Mouse (Mus musculus) C2C12 (cell line): ENCODE measurements around the gene Coa6. TPM values are rescaled to one million over a fixed set of nuclear protein-coding genes. Genes with fewer than 3 reads are reported as not detected.

ENCODE experiments used
- H3K27me3 ChIP-seq: one replicate; pipeline ENCODE4 v1.6.1; 2011; ENCODE audit not compliant: control insufficient read depth, insufficient read depth, insufficient read length
- H3K36me3 ChIP-seq: one replicate; pipeline ENCODE4 v1.6.1; 2011; ENCODE audit not compliant: control insufficient read depth, insufficient read depth
- H3K4me3 ChIP-seq: one replicate; pipeline ENCODE4 v1.5.1; 2011; ENCODE audit warnings: mild to moderate bottlenecking, control low read depth; ENCODE audit not compliant: poor library complexity, insufficient read depth, severe bottlenecking
- H3K79me2 ChIP-seq: one replicate; pipeline ENCODE4 v1.6.1; 2011; ENCODE audit not compliant: control insufficient read depth, insufficient read depth
- H3K79me3 ChIP-seq: one replicate; pipeline ENCODE4 v1.6.1; 2011; ENCODE audit warnings: low read depth, control low read depth
- H3ac ChIP-seq: one replicate; pipeline ENCODE3; 2011; ENCODE audit warnings: low read depth; ENCODE audit not compliant: control insufficient read depth, insufficient read length
- CEBPB ChIP-seq: IDR thresholded peaks from one replicate; pipeline ENCODE4 v1.6.1; 2011; ENCODE audit warnings: low read depth, mild to moderate bottlenecking, control low read depth, moderate library complexity
- CTCF ChIP-seq: IDR thresholded peaks from one replicate; pipeline ENCODE4 v1.5.1; 2011; ENCODE audit not compliant: control insufficient read depth, insufficient read depth, insufficient read length
- FOSL1 ChIP-seq: IDR thresholded peaks from one replicate; pipeline ENCODE4 v1.8.0; 2011; ENCODE audit warnings: mild to moderate bottlenecking, low read length; ENCODE audit not compliant: poor library complexity, insufficient read depth, severe bottlenecking
- MAX ChIP-seq: IDR thresholded peaks from one replicate; pipeline ENCODE4 v1.6.1; 2011; ENCODE audit warnings: mild to moderate bottlenecking, control low read depth
- MYOD1 ChIP-seq: IDR thresholded peaks from one replicate; pipeline ENCODE4 v1.6.1; 2011; ENCODE audit warnings: low read depth; ENCODE audit not compliant: control insufficient read depth, insufficient read length
- MYOG ChIP-seq: IDR thresholded peaks from one replicate; pipeline ENCODE4 v1.6.1; 2011; ENCODE audit not compliant: control insufficient read depth, insufficient read length; ENCODE audit errors: extremely low read depth
- USF1 ChIP-seq: IDR thresholded peaks from one replicate; pipeline ENCODE4 v1.6.1; 2011; ENCODE audit warnings: low read depth, mild to moderate bottlenecking, control low read depth, moderate library complexity
- long read RNA-seq, 2 experiments: library from polyadenylated mRNA; unstranded; transcript quantifications; one replicate each; pipeline ENCODE4 v2.0.0; 2019 to 2020
- polyA plus RNA-seq: library from polyadenylated mRNA; unstranded; fragments of >200 nt; fragmentation: generic; extraction: Trizol; gene quantifications from one replicate; pipeline ENCODE4 v1.2.1, GENCODE M21; 2012; ENCODE audit warnings: missing spikeins

Gene Coa6
- 37.9 TPM for polyA plus RNA-seq
- long read RNA-seq, experiment 1, transcript Coa6-201 (2 exons, 747 nt) = major isoform, 13 of 13 reads
- long read RNA-seq, experiment 1, partial matches to known transcripts = 0 of 13 reads
- long read RNA-seq, experiment 1, other reads (novel, unspliced or antisense) = 0 of 13 reads
- long read RNA-seq, experiment 2, partial matches to known transcripts = 0 of 3 reads
- long read RNA-seq, experiment 2, other reads (novel, unspliced or antisense) = 0 of 3 reads

DNA sequence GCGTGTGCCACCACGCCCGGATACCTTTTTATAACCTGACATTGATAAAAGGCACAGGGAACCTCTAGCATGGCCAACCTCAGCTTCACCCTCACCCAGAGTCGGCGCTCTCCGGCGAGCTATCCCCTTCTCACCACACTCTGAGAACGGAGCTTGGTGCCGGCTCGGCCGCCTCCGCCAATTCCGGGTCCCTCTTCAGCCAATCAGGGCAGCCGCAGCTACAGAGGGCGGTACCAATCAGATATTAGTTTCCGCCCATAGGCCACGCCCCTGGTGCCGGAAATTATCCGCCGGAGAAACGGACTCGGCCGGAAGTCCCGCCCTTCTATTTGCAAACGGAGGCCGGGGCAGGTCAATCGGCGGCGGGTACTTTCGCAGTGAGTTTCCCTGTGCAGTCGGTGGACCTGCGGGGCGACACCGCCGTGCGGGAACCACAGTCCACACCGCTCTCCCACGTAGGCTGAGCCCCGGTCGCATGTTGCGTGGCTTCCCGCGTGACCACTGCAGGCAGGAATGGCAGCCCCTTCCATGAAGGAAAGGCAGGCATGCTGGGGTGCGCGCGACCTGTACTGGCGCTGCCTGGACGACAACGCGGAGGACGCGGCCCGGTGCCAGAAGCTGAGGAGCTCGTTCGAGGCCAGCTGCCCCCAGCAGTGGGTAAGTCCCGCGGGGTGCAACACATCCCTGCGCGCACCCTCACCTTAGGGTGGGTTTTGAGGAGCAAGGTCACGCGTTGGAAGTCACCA, at the start of gene Coa6:
Coa6 (plus strand) TSS at position 342 of the 746 bp plus-strand sequence.
- Histone ChIP-seq H3K27me3 (no peaks in the 10 kb centered on the region), H3K4me3 (peak within 1 kb of the TSS; percentile 68), H3K79me3 (peaks cover 6% of the 10 kb centered on the region), H3K36me3 (peaks cover 25% of the 10 kb centered on the region), H3K79me2 (peaks cover 16% of the 10 kb centered on the region), H3ac (peak within 1 kb of the TSS; percentile 86)
- TF ChIP-seq MYOD1 = no peak
- no peak for TF ChIP-seq USF1
- TF ChIP-seq MAX = no peak
- no peak for TF ChIP-seq CEBPB
- no peak for TF ChIP-seq CTCF
- no peak for TF ChIP-seq MYOG
- no peak for TF ChIP-seq FOSL1

DNA sequence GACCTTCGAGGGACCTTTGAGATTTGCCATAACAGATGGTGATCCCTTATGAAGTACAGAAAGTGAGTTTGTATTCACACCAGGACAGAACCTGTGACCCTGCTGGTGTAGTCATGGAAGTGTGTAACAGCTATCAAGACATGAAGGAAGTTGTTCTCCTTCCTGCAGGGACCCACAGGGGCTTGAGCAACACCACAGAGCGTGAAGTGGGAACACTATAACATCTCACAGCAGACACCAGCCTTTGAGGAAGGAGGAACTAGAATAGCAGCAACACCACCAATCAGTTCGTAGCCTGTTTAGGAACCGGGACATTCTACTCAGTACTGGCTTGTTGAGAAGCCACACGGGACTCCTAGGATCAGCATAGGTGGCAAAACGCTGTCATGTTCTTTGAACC, 42.7 kb upstream of the Coa6 start:
- Histone ChIP-seq H3K36me3 (no peaks in the 10 kb centered on the region), H3K27me3 (peaks cover 33% of the 10 kb centered on the region), H3K4me3 (no peak overlapping the region), H3ac (no peak overlapping the region), H3K79me2 (no peaks in the 10 kb centered on the region), H3K79me3 (no peaks in the 10 kb centered on the region)
- TF ChIP-seq USF1 (no peak), MAX (no peak), CEBPB (no peak), FOSL1 (no peak), MYOD1 (no peak), CTCF (no peak), MYOG (no peak)

DNA sequence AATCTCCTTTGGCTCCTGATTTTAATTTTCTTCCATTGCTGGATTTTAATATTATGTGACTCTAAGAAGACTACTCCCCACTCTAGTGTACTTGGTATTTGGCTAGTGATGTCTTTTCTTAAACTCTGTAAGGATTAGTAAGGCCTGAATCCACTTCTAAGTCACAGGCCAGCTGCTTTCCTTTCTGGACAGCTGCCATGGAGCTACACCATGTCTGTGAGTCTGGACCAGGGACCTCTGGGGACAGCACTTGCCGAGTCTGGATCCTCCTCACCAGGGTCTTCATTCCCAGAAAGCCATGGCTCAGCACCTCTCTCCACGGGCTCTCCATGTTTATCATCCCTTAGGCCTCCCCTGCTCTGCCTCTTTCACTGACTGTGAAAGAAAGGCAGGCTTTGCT, 42.2 kb upstream of the Coa6 start:
- H3ac ChIP-seq = no peak overlapping the region
- H3K27me3 ChIP-seq = peaks cover 31% of the 10 kb centered on the region
- H3K79me3 ChIP-seq = no peaks in the 10 kb centered on the region
- H3K79me2 ChIP-seq = no peaks in the 10 kb centered on the region
- TF ChIP-seq USF1 = no peak
- TF ChIP-seq FOSL1 = no peak
- no peak for TF ChIP-seq MYOG
- no peak for TF ChIP-seq MYOD1
- no peak for TF ChIP-seq CEBPB
- no peak for TF ChIP-seq CTCF
- TF ChIP-seq MAX = no peak
- no peaks in the 10 kb centered on the region for H3K36me3 ChIP-seq
- H3K4me3 ChIP-seq = no peak overlapping the region

DNA sequence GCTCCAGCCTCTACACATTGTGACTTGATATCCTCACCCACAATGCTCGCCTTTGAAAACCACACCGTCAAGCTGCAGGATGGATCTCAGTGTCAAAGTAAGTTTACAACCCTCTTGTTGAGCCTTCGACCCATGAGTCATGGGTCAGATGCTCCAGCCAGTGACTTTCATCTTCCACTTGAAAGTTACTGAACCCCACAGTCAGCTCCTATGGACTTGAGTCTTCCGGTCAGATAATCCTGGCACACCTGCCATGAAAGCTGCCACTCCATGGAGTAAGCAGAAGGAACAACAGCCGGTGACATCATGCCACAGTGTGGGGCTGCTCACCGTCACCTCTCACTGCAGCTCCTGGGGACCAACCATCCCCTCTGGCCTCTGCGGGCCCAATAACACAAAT, 41.0 kb upstream of the Coa6 start:
- peaks cover 30% of the 10 kb centered on the region for H3K27me3 ChIP-seq
- no peaks in the 10 kb centered on the region for H3K79me2 ChIP-seq
- H3K79me3 ChIP-seq = no peaks in the 10 kb centered on the region
- H3K4me3 ChIP-seq = no peak overlapping the region
- no peaks in the 10 kb centered on the region for H3K36me3 ChIP-seq
- no peak for TF ChIP-seq CTCF
- TF ChIP-seq FOSL1 = no peak
- no peak for TF ChIP-seq MYOG
- no peak for TF ChIP-seq MYOD1
- TF ChIP-seq USF1 = no peak
- no peak for TF ChIP-seq CEBPB
- no peak for TF ChIP-seq MAX
- H3ac ChIP-seq = no peak overlapping the region

DNA sequence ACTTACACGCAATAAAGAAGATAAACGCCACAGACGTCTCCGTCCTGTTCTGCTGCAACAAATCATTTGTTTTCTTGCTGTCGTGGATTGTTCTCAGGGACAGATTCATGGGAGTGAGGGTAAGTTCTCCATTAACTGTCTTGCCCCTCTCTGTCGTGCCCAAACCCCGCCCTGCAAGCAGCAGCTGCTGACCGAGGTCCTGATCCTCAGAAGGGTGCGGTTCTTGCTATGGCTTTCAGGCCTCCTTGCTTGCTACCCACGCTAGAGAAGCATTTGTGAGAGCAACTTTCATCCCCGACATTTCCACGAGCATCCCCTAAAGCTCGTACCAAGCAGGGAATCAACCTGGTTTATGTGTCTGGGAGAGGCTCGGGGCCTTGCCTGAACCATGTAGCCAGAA, 40.1 kb upstream of the Coa6 start:
- Histone ChIP-seq H3K79me3 (no peaks in the 10 kb centered on the region), H3K27me3 (peaks cover 20% of the 10 kb centered on the region), H3K36me3 (no peaks in the 10 kb centered on the region), H3K79me2 (no peaks in the 10 kb centered on the region), H3ac (no peak overlapping the region), H3K4me3 (no peak overlapping the region)
- TF ChIP-seq CEBPB = no peak
- no peak for TF ChIP-seq FOSL1
- no peak for TF ChIP-seq MYOG
- no peak for TF ChIP-seq MYOD1
- TF ChIP-seq MAX = no peak
- TF ChIP-seq CTCF = no peak
- no peak for TF ChIP-seq USF1

DNA sequence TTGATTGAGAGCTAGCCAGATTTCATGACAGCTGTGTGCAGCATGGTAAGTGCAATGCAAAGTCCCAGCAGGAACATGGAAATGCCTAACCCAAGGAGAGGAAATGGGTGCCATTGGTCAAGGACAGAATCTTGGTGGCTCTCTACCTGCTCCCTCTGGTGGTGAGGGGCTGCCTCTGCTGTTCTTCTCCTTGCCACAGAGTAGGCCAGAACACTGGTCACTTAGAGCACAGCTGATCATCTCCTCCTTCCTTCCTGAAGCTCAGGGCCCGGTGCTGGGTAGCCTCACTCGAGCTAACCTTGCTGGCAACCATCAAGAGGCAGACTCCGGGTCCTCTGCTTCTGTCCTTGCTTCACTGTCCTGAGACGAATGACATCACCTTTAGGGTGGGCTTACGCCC, 39.6 kb upstream of the Coa6 start:
- no peak overlapping the region for H3ac ChIP-seq
- no peaks in the 10 kb centered on the region for H3K79me2 ChIP-seq

More for the DNA sequence above, 39.6 kb upstream of the Coa6 start:
- Histone ChIP-seq H3K36me3 (no peaks in the 10 kb centered on the region), H3K27me3 (peaks cover 19% of the 10 kb centered on the region), H3K4me3 (no peak overlapping the region), H3K79me3 (no peaks in the 10 kb centered on the region)
- peak; percentile 8 for TF ChIP-seq CTCF
- no peak for TF ChIP-seq USF1
